Mouse (Mus musculus): ENCODE measurements around the gene Agap1. TPM values are rescaled to one million over a fixed set of nuclear protein-coding genes. Genes with fewer than 3 reads are reported as not detected.

Agap1 gene
- total and polyA plus RNA-seq, 2 experiments from 2014 or later, result 40.1 to 108 TPM

GRCm38 (mm10) chr1:89471430-89471829, 16.8 kb downstream of the Agap1 start:
- H3K27me3 ChIP-seq (ENCODE audit: insufficient read depth, low read length), result no peaks in the 10 kb centered on the region
- H3K27ac ChIP-seq (ENCODE audit: low read depth, low read length), result no peak overlapping the region
- no peak overlapping the region for H3K4me3 ChIP-seq (ENCODE audit: low read depth, low read length)
- no peak overlapping the region for H3K4me2 ChIP-seq (ENCODE audit: low read depth)
- H3K4me1 ChIP-seq (ENCODE audit: insufficient read depth), result peaks cover 9% of the 10 kb centered on the region
- no peak for ATAC-seq
- no peak overlapping the region for H3K9ac ChIP-seq
- DNase-seq, result no peak
- no peaks in the 10 kb centered on the region for H3K9me3 ChIP-seq (ENCODE audit: low read length)
- H3K36me3 ChIP-seq (ENCODE audit: insufficient read depth), result no peaks in the 10 kb centered on the region
- 81% methylated on average over 4 of the region's 4 CpGs for WGBS
- no peak for TF ChIP-seq CTCF (IDR thresholded peaks at IDR 0.05; ENCODE audit: low read depth)

DNA sequence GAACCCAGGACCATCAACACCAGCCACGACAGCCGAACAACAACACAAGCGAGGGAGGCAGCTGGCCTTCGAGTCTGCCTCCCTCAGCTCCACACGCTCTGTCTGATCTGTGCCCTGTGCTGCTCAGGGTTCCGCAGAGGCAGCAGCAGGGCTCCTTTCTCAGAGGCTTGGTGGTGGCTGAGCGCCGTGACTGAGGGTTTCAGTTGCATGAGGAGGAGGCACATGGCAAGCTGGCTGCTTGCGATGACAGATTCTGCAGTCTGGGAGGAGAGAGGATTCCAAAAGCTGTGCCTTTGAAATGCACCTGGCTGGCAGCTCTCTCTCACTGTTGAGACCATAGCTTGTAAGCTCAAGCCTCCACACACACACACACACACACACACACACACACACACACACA, 17.3 kb downstream of the Agap1 start:
- ATAC-seq (peak; percentile 52; the same call in 1 of the 2 replicates), DNase-seq (no peak)
- no peak overlapping the region for H3K4me3 ChIP-seq (ENCODE audit: low read depth, low read length)
- no peaks in the 10 kb centered on the region for H3K9me3 ChIP-seq (ENCODE audit: low read length)
- no peak overlapping the region for H3K27ac ChIP-seq (ENCODE audit: low read depth, low read length)
- H3K4me2 ChIP-seq (ENCODE audit: low read depth), result no peak overlapping the region
- no peak overlapping the region for H3K9ac ChIP-seq
- H3K27me3 ChIP-seq (ENCODE audit: insufficient read depth, low read length), result no peaks in the 10 kb centered on the region
- peaks cover 9% of the 10 kb centered on the region for H3K4me1 ChIP-seq (ENCODE audit: insufficient read depth)
- 65% methylated on average over 9 of the region's 9 CpGs for WGBS
- H3K36me3 ChIP-seq (ENCODE audit: insufficient read depth), result no peaks in the 10 kb centered on the region
- no peak for TF ChIP-seq CTCF (IDR thresholded peaks at IDR 0.05; ENCODE audit: low read depth)

- Histone ChIP-seq H3K9ac (no peak overlapping the region), H3K27me3 (ENCODE audit: insufficient read depth, low read length) (no peaks in the 10 kb centered on the region), H3K4me1 (ENCODE audit: insufficient read depth) (no peaks in the 10 kb centered on the region), H3K4me2 (ENCODE audit: low read depth) (no peak overlapping the region), H3K9me3 (ENCODE audit: low read length) (no peaks in the 10 kb centered on the region), H3K4me3 (ENCODE audit: low read depth, low read length) (no peak overlapping the region), H3K36me3 (ENCODE audit: insufficient read depth) (no peaks in the 10 kb centered on the region), H3K27ac (ENCODE audit: low read depth, low read length) (no peak overlapping the region)
- WGBS, result 88% methylated on average over 5 of the region's 5 CpGs
- no peak for DNase-seq
- no peak for TF ChIP-seq CTCF (IDR thresholded peaks at IDR 0.05; ENCODE audit: low read depth)
- ATAC-seq, result no peak
Measured at GRCm38 (mm10) chr1:89473946-89474345, 19.3 kb downstream of the Agap1 start.

DNA sequence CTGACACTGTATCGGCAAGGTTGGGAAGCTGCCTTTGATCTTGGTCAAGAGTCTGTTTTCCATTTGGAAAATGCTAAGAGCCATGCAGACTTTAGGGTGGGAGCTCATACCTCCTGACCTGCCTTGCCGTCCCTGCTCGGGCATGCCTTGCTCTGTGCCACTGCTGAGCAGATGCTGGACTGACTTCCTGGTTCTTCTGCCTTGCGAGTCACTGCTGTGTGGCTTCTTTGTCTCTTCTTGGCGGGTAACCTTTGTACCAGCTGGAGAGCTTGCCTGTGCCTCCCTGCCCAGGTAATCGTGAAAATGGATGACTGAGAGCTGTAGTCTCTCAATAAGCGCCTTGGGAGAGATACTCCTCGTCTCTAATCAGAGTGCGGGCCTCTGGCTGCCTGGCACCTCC, 20.2 kb downstream of the Agap1 start:
- TF ChIP-seq CTCF (IDR thresholded peaks at IDR 0.05; ENCODE audit: low read depth), result no peak
- no peaks in the 10 kb centered on the region for H3K36me3 ChIP-seq (ENCODE audit: insufficient read depth)

GRCm38 (mm10) chr1:89477033-89477432, 22.4 kb downstream of the Agap1 start:
- Histone ChIP-seq H3K9me3 (ENCODE audit: low read length) (no peaks in the 10 kb centered on the region), H3K4me2 (ENCODE audit: low read depth) (no peak overlapping the region), H3K9ac (no peak overlapping the region), H3K4me1 (ENCODE audit: insufficient read depth) (0 out of 2 replicates have a peak, but pooled peaks cover 8% of the 10 kb centered on the region), H3K36me3 (ENCODE audit: insufficient read depth) (no peaks in the 10 kb centered on the region), H3K4me3 (ENCODE audit: low read depth, low read length) (no peak overlapping the region), H3K27me3 (ENCODE audit: insufficient read depth, low read length) (no peaks in the 10 kb centered on the region), H3K27ac (ENCODE audit: low read depth, low read length) (no peak overlapping the region)
- DNase-seq, result no peak
- ATAC-seq, result no peak
- no peak for TF ChIP-seq CTCF (IDR thresholded peaks at IDR 0.05; ENCODE audit: low read depth)
- 92% methylated on average over 5 of the region's 5 CpGs for WGBS

More for the DNA sequence above, 20.2 kb downstream of the Agap1 start:
- no peak overlapping the region for H3K4me2 ChIP-seq (ENCODE audit: low read depth)
- no peaks in the 10 kb centered on the region for H3K27me3 ChIP-seq (ENCODE audit: insufficient read depth, low read length)
- ATAC-seq (no peak), DNase-seq (no peak)
- H3K9me3 ChIP-seq (ENCODE audit: low read length), result no peaks in the 10 kb centered on the region
- WGBS, result 71% methylated on average over 9 of the region's 9 CpGs
- H3K4me3 ChIP-seq (ENCODE audit: low read depth, low read length), result no peak overlapping the region
- no peaks in the 10 kb centered on the region for H3K4me1 ChIP-seq (ENCODE audit: insufficient read depth)
- H3K27ac ChIP-seq (ENCODE audit: low read depth, low read length), result no peak overlapping the region
- H3K9ac ChIP-seq, result no peak overlapping the region

DNA sequence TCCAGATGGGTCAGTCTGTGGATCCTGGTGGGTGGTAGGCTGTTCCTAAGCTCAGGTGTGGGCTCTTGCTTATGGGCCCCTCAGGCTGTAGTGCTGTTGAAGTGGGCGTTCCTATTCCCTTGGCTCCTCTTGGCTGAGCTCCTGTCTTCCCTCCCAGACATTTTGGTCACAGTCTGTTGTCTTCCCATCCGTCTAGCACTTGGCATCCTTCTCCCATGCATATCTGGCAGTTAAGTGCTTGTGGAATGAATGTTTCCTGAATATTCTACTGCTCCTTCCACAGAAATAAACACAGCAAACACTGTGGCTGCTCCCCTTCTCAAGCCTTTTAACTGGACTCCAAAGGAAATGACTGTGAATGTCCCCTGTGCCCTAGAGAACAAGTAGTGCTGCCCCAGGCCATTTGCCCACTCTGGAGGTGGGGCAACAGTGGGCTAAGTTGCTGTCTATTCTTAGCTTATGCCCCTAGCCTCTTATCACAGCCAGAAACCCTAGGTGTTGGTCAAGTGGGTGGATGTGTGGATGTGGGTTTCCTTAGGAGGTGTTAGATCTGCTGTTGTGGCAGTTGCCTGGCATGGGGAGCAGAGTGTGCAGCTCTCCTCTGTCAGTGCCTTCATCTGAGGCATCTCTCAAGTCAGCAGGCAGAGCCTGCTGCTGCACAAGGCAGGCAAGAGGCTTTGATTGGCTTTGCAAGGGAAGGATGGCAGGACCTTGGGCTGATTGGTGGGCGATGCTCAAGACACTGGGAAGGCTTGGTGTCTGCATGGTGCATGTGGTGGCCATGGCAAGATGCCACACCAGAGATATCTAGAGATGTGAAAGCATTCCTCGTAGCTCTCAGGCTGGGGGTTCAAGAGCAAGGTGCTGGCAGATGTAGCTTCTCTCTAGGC, 24.2 kb downstream of the Agap1 start:
- peak; percentile 54 for DNase-seq
- H3K4me2 ChIP-seq (ENCODE audit: low read depth), result no peak overlapping the region
- H3K27me3 ChIP-seq (ENCODE audit: insufficient read depth, low read length), result no peaks in the 10 kb centered on the region
- H3K27ac ChIP-seq (ENCODE audit: low read depth, low read length), result no peak overlapping the region
- no peak overlapping the region for H3K9ac ChIP-seq
- 62% methylated on average over 4 of the region's 4 CpGs for WGBS
- peak; percentile 49; the same call in 1 of the 2 replicates for ATAC-seq
- no peaks in the 10 kb centered on the region for H3K36me3 ChIP-seq (ENCODE audit: insufficient read depth)
- H3K4me1 ChIP-seq (ENCODE audit: insufficient read depth), result 0 out of 2 replicates have a peak, but pooled peaks cover 8% of the 10 kb centered on the region
- H3K4me3 ChIP-seq (ENCODE audit: low read depth, low read length), result no peak overlapping the region
- H3K9me3 ChIP-seq (ENCODE audit: low read length), result no peaks in the 10 kb centered on the region
- TF ChIP-seq CTCF (IDR thresholded peaks at IDR 0.05; ENCODE audit: low read depth), result no peak

DNA sequence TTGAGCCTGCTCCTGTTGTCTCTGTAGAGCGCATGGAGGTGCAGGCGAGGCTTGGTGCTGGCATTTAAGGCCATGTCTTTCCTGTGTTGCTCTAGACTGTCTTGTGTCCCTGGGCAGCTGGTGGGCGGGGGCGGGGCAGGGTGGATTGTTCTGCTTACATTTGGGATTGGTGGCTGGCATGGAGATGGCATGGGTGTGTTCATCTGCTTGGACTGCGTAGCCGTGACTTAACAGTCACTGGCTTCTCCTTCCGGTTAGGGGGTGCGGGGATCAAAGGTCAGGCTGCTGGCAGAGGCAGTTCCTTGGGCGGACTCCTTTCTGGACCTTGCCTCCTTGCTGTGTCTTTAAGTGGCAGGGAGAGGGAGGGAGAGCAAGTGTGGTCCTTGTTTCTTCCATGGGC, 26.5 kb downstream of the Agap1 start:
- DNase-seq, result no peak
- H3K4me3 ChIP-seq (ENCODE audit: low read depth, low read length), result no peak overlapping the region
- no peak overlapping the region for H3K4me2 ChIP-seq (ENCODE audit: low read depth)
- H3K4me1 ChIP-seq (ENCODE audit: insufficient read depth), result peaks cover 8% of the 10 kb centered on the region; the same call in 1 of the 2 replicates
- TF ChIP-seq CTCF (IDR thresholded peaks at IDR 0.05; ENCODE audit: low read depth), result no peak
- no peaks in the 10 kb centered on the region for H3K9me3 ChIP-seq (ENCODE audit: low read length)
- no peaks in the 10 kb centered on the region for H3K36me3 ChIP-seq (ENCODE audit: insufficient read depth)
- no peak overlapping the region for H3K27ac ChIP-seq (ENCODE audit: low read depth, low read length)
- WGBS, result 84% methylated on average over 9 of the region's 9 CpGs
- no peaks in the 10 kb centered on the region for H3K27me3 ChIP-seq (ENCODE audit: insufficient read depth, low read length)
- H3K9ac ChIP-seq, result no peak overlapping the region
- ATAC-seq, result no peak

Data from forebrain, postnatal 0 days (tissue).